Mouse (Mus musculus) limb, embryonic 12.5 days (tissue): ENCODE measurements at regions not wholly inside any gene's neighbourhood (a gene's known extent, or its start where the extent isn't known, plus 50 kb on each side); places are given as distances from the start of the nearest gene placed in this dataset.

Experiments
- ATAC-seq: fragments of 200-750 bp; cut with Nextera tagmentation; 2 replicates; pipeline ENCODE4 v1.8.0; 2017; ENCODE audit warnings: low read depth, moderate TSS enrichment; ENCODE audit not compliant: insufficient number of reproducible peaks, insufficient read depth, low FRiP score, low TSS enrichment
- H3K27ac ChIP-seq: fragments of 300-500 bp; sonication (generic); 2 replicates; pipeline ENCODE4 v1.5.1; 2016; ENCODE audit warnings: mild to moderate bottlenecking, moderate library complexity
- H3K27me3 ChIP-seq: fragments of 300-500 bp; sonication (generic); 2 replicates; pipeline ENCODE4 v1.6.1; 2016; ENCODE audit warnings: mild to moderate bottlenecking, moderate library complexity
- H3K36me3 ChIP-seq: fragments of 300-500 bp; sonication (generic); 2 replicates; pipeline ENCODE4 v1.6.1; 2016; ENCODE audit warnings: mild to moderate bottlenecking, moderate library complexity
- H3K4me1 ChIP-seq: fragments of 300-500 bp; sonication (generic); replicated peaks from 2 replicates; pipeline ENCODE4 v1.6.1; 2016
- H3K4me2 ChIP-seq: fragments of 300-500 bp; sonication (generic); 2 replicates; pipeline ENCODE4 v1.6.1; 2016; ENCODE audit warnings: mild to moderate bottlenecking, moderate library complexity
- H3K4me3 ChIP-seq: fragments of 300-500 bp; sonication (generic); replicated peaks from 2 replicates; pipeline ENCODE4 v1.5.1; 2016; ENCODE audit warnings: mild to moderate bottlenecking
- H3K9ac ChIP-seq: fragments of 300-500 bp; sonication (generic); replicated peaks from 2 replicates; pipeline ENCODE4 v1.6.1; 2016; ENCODE audit warnings: mild to moderate bottlenecking, moderate library complexity
- H3K9me3 ChIP-seq: fragments of 300-500 bp; sonication (generic); 2 replicates; pipeline ENCODE4 v1.6.1; 2016; ENCODE audit warnings: mild to moderate bottlenecking, moderate library complexity
- WGBS: fragments of 180-500 bp; shearing (Covaris S2); methylation state at CpG from one replicate; pipeline ENCODE4 v1.1.7; 2016; 5-methylcytosine and 5-hydroxymethylcytosine counted together

- no peak overlapping the region for H3K9ac ChIP-seq
- H3K36me3 ChIP-seq, result no peaks in the 10 kb centered on the region
- H3K4me2 ChIP-seq, result no peak overlapping the region
- ATAC-seq, result no peak
- no peak overlapping the region for H3K27ac ChIP-seq
- H3K27me3 ChIP-seq, result no peaks in the 10 kb centered on the region
- no peaks in the 10 kb centered on the region for H3K4me1 ChIP-seq
- H3K9me3 ChIP-seq, result no peaks in the 10 kb centered on the region
- H3K4me3 ChIP-seq, result no peak overlapping the region
Measured at GRCm38 (mm10) chr12:16392851-16393250, 217.9 kb downstream of the Lpin1 start.

DNA sequence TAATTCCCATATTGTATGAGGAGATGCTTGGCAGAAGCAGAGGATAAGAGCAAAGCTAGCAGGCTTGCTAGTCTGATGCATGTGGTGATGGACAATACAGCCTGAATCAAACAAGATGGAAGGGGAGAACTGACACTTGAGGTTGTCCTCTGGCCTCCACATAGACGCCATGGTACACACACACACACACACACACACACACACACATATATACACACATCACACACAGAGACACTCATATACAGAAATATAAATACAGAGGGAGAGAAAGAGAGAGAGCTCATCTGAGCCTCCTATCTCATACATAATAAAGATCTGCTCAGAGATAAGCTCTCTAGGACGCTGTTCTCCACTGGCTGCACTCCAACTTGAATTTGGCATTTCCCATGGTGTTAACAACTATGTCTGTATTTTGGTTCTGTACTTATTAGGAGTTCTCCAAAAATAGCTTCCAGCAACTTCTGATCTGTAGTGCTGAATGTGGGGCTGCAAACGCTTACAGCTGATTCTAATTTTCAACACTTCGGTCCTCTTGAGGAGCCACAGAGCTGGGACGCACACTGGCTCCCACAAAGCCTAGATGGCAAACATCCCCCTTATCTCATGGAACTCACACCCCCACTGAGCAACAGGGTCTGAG lies 219.0 kb downstream of the Lpin1 start:
- H3K9me3 ChIP-seq, result no peaks in the 10 kb centered on the region
- 69% methylated on average over 5 of the region's 5 CpGs for WGBS
- H3K27ac ChIP-seq, result no peak overlapping the region
- no peak overlapping the region for H3K4me3 ChIP-seq
- no peak overlapping the region for H3K4me2 ChIP-seq
- no peaks in the 10 kb centered on the region for H3K36me3 ChIP-seq
- H3K9ac ChIP-seq, result no peak overlapping the region
- no peaks in the 10 kb centered on the region for H3K27me3 ChIP-seq
- no peaks in the 10 kb centered on the region for H3K4me1 ChIP-seq
- ATAC-seq, result no peak

- 85% methylated on average over 5 of the region's 5 CpGs for WGBS
- Histone ChIP-seq H3K27me3 (no peaks in the 10 kb centered on the region), H3K9ac (no peak overlapping the region), H3K9me3 (no peaks in the 10 kb centered on the region), H3K27ac (no peak overlapping the region), H3K36me3 (no peaks in the 10 kb centered on the region), H3K4me1 (no peaks in the 10 kb centered on the region), H3K4me3 (no peak overlapping the region), H3K4me2 (no peak overlapping the region)
- no peak for ATAC-seq
Measured at GRCm38 (mm10) chr12:16391163-16391562, 219.6 kb downstream of the Lpin1 start.

GRCm38 (mm10) chr12:16387035-16387434 lies 223.7 kb downstream of the Lpin1 start:
- no peaks in the 10 kb centered on the region for H3K9me3 ChIP-seq
- H3K4me3 ChIP-seq, result no peak overlapping the region
- H3K27ac ChIP-seq, result no peak overlapping the region
- no peaks in the 10 kb centered on the region for H3K4me1 ChIP-seq
- H3K9ac ChIP-seq, result no peak overlapping the region
- no peaks in the 10 kb centered on the region for H3K27me3 ChIP-seq
- H3K36me3 ChIP-seq, result no peaks in the 10 kb centered on the region
- no peak overlapping the region for H3K4me2 ChIP-seq
- 82% methylated on average over 4 of the region's 4 CpGs for WGBS
- ATAC-seq, result no peak

- H3K9me3 ChIP-seq, result no peaks in the 10 kb centered on the region
- H3K27ac ChIP-seq, result no peak overlapping the region
- no peak overlapping the region for H3K4me2 ChIP-seq
- H3K9ac ChIP-seq, result no peak overlapping the region
- WGBS, result 64% methylated on average over 1 of the region's 1 CpGs
- no peaks in the 10 kb centered on the region for H3K36me3 ChIP-seq
- H3K4me1 ChIP-seq, result no peaks in the 10 kb centered on the region
- no peaks in the 10 kb centered on the region for H3K27me3 ChIP-seq
- ATAC-seq, result no peak
- H3K4me3 ChIP-seq, result no peak overlapping the region
Measured at GRCm38 (mm10) chr12:16384396-16384795, 226.4 kb downstream of the Lpin1 start.

- no peak overlapping the region for H3K9ac ChIP-seq
- no peaks in the 10 kb centered on the region for H3K27me3 ChIP-seq
- H3K36me3 ChIP-seq, result no peaks in the 10 kb centered on the region
- no peak overlapping the region for H3K27ac ChIP-seq
- no peaks in the 10 kb centered on the region for H3K9me3 ChIP-seq
- no peak overlapping the region for H3K4me2 ChIP-seq
- H3K4me1 ChIP-seq, result no peaks in the 10 kb centered on the region
- no peak for ATAC-seq
- H3K4me3 ChIP-seq, result no peak overlapping the region
- 71% methylated on average over 15 of the region's 15 CpGs for WGBS
Measured at GRCm38 (mm10) chr12:16383499-16383935, 227.2 kb downstream of the Lpin1 start.

GRCm38 (mm10) chr12:16382417-16382988 lies 228.3 kb downstream of the Lpin1 start:
- H3K4me1 ChIP-seq, result no peaks in the 10 kb centered on the region
- no peak overlapping the region for H3K4me2 ChIP-seq
- H3K36me3 ChIP-seq, result no peaks in the 10 kb centered on the region
- H3K4me3 ChIP-seq, result no peak overlapping the region
- no peak overlapping the region for H3K9ac ChIP-seq
- H3K9me3 ChIP-seq, result no peaks in the 10 kb centered on the region
- no peaks in the 10 kb centered on the region for H3K27me3 ChIP-seq
- 78% methylated on average over 11 of the region's 11 CpGs for WGBS
- H3K27ac ChIP-seq, result no peak overlapping the region
- ATAC-seq, result no peak

DNA sequence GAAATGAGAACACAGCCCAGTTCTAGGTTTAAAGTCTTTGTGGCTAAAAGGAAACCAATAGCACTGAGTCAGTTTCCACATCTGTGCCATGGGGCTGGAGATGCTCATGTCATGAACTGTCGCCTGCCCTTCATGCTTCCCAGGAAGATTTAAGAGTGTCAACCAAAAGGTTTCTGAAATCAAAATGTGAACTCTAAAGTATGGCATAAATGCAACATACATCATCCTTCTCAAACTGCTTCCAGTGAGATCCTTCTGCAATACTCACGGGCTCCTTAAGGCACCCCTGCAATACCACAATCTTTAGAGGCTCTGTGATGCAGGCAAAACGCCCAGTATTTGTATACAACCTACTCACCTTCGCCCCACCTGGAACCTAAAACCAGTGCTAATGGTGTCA lies 229.7 kb downstream of the Lpin1 start:
- Histone ChIP-seq H3K9me3 (no peaks in the 10 kb centered on the region), H3K27ac (no peak overlapping the region), H3K4me3 (no peak overlapping the region), H3K4me2 (no peak overlapping the region), H3K27me3 (no peaks in the 10 kb centered on the region), H3K4me1 (no peaks in the 10 kb centered on the region), H3K36me3 (no peaks in the 10 kb centered on the region), H3K9ac (no peak overlapping the region)
- ATAC-seq, result no peak
- 83% methylated on average over 4 of the region's 4 CpGs for WGBS

DNA sequence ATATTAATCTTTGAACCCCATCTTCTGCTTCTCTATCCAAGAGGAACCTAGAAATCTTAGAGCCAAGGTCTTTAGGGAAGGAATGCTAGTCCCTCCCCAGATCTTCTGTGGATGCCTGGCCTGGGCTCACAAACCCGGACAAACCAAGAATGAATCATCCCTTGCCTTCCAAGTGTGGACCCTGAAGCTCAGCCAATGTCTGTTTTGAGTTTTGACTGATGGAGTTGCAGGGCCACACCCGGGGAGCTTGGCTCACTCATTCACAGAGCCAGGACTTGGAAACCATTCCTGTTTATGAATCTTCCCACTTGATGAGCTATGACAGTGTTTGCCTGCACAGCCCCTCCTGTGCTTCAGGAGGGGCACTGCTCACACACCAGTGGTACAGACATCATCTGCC lies 230.4 kb downstream of the Lpin1 start:
- WGBS, result 81% methylated on average over 2 of the region's 2 CpGs
- ATAC-seq, result no peak

GRCm38 (mm10) chr12:16379415-16379814 lies 231.4 kb downstream of the Lpin1 start:
- Histone ChIP-seq H3K9ac (no peak overlapping the region), H3K36me3 (no peaks in the 10 kb centered on the region), H3K27ac (no peak overlapping the region), H3K4me2 (no peak overlapping the region), H3K9me3 (no peaks in the 10 kb centered on the region), H3K27me3 (no peaks in the 10 kb centered on the region), H3K4me3 (no peak overlapping the region), H3K4me1 (no peaks in the 10 kb centered on the region)
- 76% methylated on average over 2 of the region's 2 CpGs for WGBS
- no peak for ATAC-seq

More for the DNA sequence above, 230.4 kb downstream of the Lpin1 start:
- Histone ChIP-seq H3K27me3 (no peaks in the 10 kb centered on the region), H3K4me3 (no peak overlapping the region), H3K4me2 (no peak overlapping the region), H3K9me3 (no peaks in the 10 kb centered on the region), H3K27ac (no peak overlapping the region), H3K9ac (no peak overlapping the region), H3K4me1 (no peaks in the 10 kb centered on the region), H3K36me3 (no peaks in the 10 kb centered on the region)

DNA sequence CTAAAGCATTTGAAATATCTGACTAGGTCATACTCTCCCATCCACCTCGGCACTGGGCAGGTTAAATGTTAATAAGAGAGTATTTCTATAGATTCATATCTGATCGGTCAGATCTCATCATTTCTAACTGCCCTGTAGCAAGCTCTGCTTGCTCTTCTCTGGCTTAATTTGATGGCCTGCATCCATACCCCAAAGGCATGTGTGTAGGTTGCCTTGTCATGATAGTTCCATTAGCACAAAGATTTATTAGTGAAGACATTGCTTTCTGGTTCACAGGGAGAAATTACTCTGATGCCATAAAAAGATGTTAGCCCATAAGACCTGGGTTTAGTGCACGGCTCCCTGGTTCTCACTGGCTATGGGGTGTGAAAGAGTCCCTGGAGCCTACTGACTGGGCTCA lies 232.3 kb downstream of the Lpin1 start:
- Histone ChIP-seq H3K9me3 (no peaks in the 10 kb centered on the region), H3K9ac (no peak overlapping the region), H3K36me3 (no peaks in the 10 kb centered on the region), H3K27me3 (no peaks in the 10 kb centered on the region), H3K4me2 (no peak overlapping the region), H3K4me1 (no peaks in the 10 kb centered on the region), H3K27ac (no peak overlapping the region), H3K4me3 (no peak overlapping the region)
- no peak for ATAC-seq
- WGBS, result 74% methylated on average over 3 of the region's 3 CpGs

DNA sequence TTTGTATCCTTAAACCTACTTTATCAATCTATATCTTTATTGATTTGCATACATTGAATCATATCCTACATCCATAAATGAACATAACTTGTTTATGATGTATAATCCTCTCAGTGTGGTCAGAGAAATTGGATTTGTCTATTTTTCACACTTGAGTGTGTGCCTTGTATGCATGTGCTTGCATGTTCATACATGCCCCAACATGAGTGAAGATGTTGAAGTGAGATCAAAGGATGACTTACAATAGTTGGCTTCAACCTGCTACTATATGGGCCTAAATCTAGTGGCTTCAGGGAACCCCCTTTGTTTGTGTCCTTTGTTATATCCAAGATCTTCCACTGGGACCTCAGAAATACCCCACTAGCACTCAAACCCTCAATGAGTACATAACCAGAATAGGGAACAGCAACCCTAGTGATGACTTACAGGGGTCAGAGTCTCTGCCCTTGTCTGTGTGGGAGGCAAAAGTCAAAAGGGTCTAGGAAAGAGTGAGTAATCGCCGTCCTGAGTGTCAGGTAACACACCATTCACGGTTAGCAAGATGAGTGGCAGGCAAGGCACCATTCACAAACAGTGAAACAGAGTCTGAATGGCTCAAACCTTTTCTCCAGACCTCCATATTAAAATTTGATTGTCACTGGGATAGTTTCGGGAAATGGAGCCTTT lies 236.3 kb downstream of the Lpin1 start:
- no peak for ATAC-seq
- 55% methylated on average over 4 of the region's 4 CpGs for WGBS

More for the DNA sequence above, 236.3 kb downstream of the Lpin1 start:
- no peaks in the 10 kb centered on the region for H3K36me3 ChIP-seq
- no peaks in the 10 kb centered on the region for H3K4me1 ChIP-seq
- no peak overlapping the region for H3K4me3 ChIP-seq
- H3K9ac ChIP-seq, result no peak overlapping the region
- no peaks in the 10 kb centered on the region for H3K27me3 ChIP-seq
- H3K9me3 ChIP-seq, result no peaks in the 10 kb centered on the region
- H3K4me2 ChIP-seq, result no peak overlapping the region
- H3K27ac ChIP-seq, result no peak overlapping the region
